Mouse (Mus musculus): ENCODE results near the gene Irs2. TPM values are rescaled to one million over a fixed set of nuclear protein-coding genes. Genes with fewer than 3 reads are reported as not detected.

Gene Irs2
- polyA plus RNA-seq, 1 experiment from 2014 or later, result 5.4 TPM

GRCm38 (mm10) chr8:10960277-10960819 lies 47.9 kb downstream of the Irs2 start:
- no peaks in the 10 kb centered on the region for H3K36me3 ChIP-seq (ENCODE audit: control insufficient read depth, insufficient read depth, low read length)
- ATAC-seq (ENCODE audit: low FRiP score, low TSS enrichment), result peak; percentile 62
- DNase-seq, result peak; percentile 62
- H3K27ac ChIP-seq (replicated peaks; ENCODE audit: low read depth, low read length), result no peak overlapping the region
- peaks cover 17% of the 10 kb centered on the region for H3K4me1 ChIP-seq (ENCODE audit: control insufficient read depth, insufficient read depth, low read length)
- 2% methylated on average over 15 of the region's 15 CpGs for WGBS
- no peak overlapping the region for H3K4me3 ChIP-seq (replicated peaks; ENCODE audit: low read depth, low read length)
- H3K9ac ChIP-seq (replicated peaks; ENCODE audit: low read length), result no peak overlapping the region
- peak overlapping the region; percentile 33 for H3K4me2 ChIP-seq (ENCODE audit: low read length)
- no peaks in the 10 kb centered on the region for H3K27me3 ChIP-seq (ENCODE audit: control insufficient read depth, insufficient read depth, low read length)
- no peaks in the 10 kb centered on the region for H3K9me3 ChIP-seq (ENCODE audit: control insufficient read depth, low read length)

- Histone ChIP-seq H3K4me3 (replicated peaks; ENCODE audit: low read depth, low read length) (no peak overlapping the region), H3K9ac (replicated peaks; ENCODE audit: low read length) (no peak overlapping the region), H3K27ac (replicated peaks; ENCODE audit: low read depth, low read length) (no peak overlapping the region), H3K27me3 (ENCODE audit: control insufficient read depth, insufficient read depth, low read length) (no peaks in the 10 kb centered on the region), H3K36me3 (ENCODE audit: control insufficient read depth, insufficient read depth, low read length) (no peaks in the 10 kb centered on the region), H3K4me1 (ENCODE audit: control insufficient read depth, insufficient read depth, low read length) (peaks cover 25% of the 10 kb centered on the region), H3K9me3 (ENCODE audit: control insufficient read depth, low read length) (no peaks in the 10 kb centered on the region; the same call in 1 of the 2 replicates), H3K4me2 (ENCODE audit: low read length) (no peak overlapping the region)
- DNase-seq, result peak; percentile 63
- no peak for ATAC-seq (ENCODE audit: low FRiP score, low TSS enrichment)
- WGBS, result 22% methylated on average over 9 of the region's 9 CpGs
These were observed 50.8 kb downstream of the Irs2 start for GRCm38 (mm10) chr8:10957292-10957955.

GRCm38 (mm10) chr8:10953346-10954053 lies 54.8 kb downstream of the Irs2 start:
- peak; percentile 64 for ATAC-seq (ENCODE audit: low FRiP score, low TSS enrichment)
- 17% methylated on average over 11 of the region's 11 CpGs for WGBS
- H3K9ac ChIP-seq (replicated peaks; ENCODE audit: low read length), result no peak overlapping the region
- H3K4me3 ChIP-seq (replicated peaks; ENCODE audit: low read depth, low read length), result no peak overlapping the region
- no peaks in the 10 kb centered on the region for H3K36me3 ChIP-seq (ENCODE audit: control insufficient read depth, insufficient read depth, low read length)
- DNase-seq, result peak; percentile 82
- no peaks in the 10 kb centered on the region; the same call in 1 of the 2 replicates for H3K9me3 ChIP-seq (ENCODE audit: control insufficient read depth, low read length)
- H3K27ac ChIP-seq (replicated peaks; ENCODE audit: low read depth, low read length), result no peak overlapping the region
- H3K27me3 ChIP-seq (ENCODE audit: control insufficient read depth, insufficient read depth, low read length), result no peaks in the 10 kb centered on the region
- peaks cover 20% of the 10 kb centered on the region; the same call in 1 of the 2 replicates for H3K4me1 ChIP-seq (ENCODE audit: control insufficient read depth, insufficient read depth, low read length)
- no peak overlapping the region for H3K4me2 ChIP-seq (ENCODE audit: low read length)

GRCm38 (mm10) chr8:10952706-10953105 lies 55.6 kb downstream of the Irs2 start:
- WGBS, result 28% methylated on average over 5 of the region's 5 CpGs
- Histone ChIP-seq H3K27me3 (ENCODE audit: control insufficient read depth, insufficient read depth, low read length) (no peaks in the 10 kb centered on the region), H3K9me3 (ENCODE audit: control insufficient read depth, low read length) (no peaks in the 10 kb centered on the region; the same call in 1 of the 2 replicates), H3K4me2 (ENCODE audit: low read length) (no peak overlapping the region), H3K4me1 (ENCODE audit: control insufficient read depth, insufficient read depth, low read length) (peaks cover 20% of the 10 kb centered on the region; the same call in 1 of the 2 replicates), H3K9ac (replicated peaks; ENCODE audit: low read length) (no peak overlapping the region), H3K4me3 (replicated peaks; ENCODE audit: low read depth, low read length) (no peak overlapping the region), H3K36me3 (ENCODE audit: control insufficient read depth, insufficient read depth, low read length) (no peaks in the 10 kb centered on the region), H3K27ac (replicated peaks; ENCODE audit: low read depth, low read length) (no peak overlapping the region; the same call in 1 of the 2 replicates)
- ATAC-seq (ENCODE audit: low FRiP score, low TSS enrichment), result no peak
- DNase-seq, result no peak

- Histone ChIP-seq H3K27ac (replicated peaks; ENCODE audit: low read depth, low read length) (no peak overlapping the region), H3K4me3 (replicated peaks; ENCODE audit: low read depth, low read length) (no peak overlapping the region), H3K4me2 (ENCODE audit: low read length) (no peak overlapping the region), H3K4me1 (ENCODE audit: control insufficient read depth, insufficient read depth, low read length) (peaks cover 15% of the 10 kb centered on the region; the same call in 1 of the 2 replicates), H3K27me3 (ENCODE audit: control insufficient read depth, insufficient read depth, low read length) (no peaks in the 10 kb centered on the region), H3K9ac (replicated peaks; ENCODE audit: low read length) (no peak overlapping the region), H3K36me3 (ENCODE audit: control insufficient read depth, insufficient read depth, low read length) (no peaks in the 10 kb centered on the region), H3K9me3 (ENCODE audit: control insufficient read depth, low read length) (no peaks in the 10 kb centered on the region; the same call in 1 of the 2 replicates)
- WGBS, result 84% methylated on average over 2 of the region's 2 CpGs
- ATAC-seq (ENCODE audit: low FRiP score, low TSS enrichment) (no peak), DNase-seq (no peak)
These were observed 56.0 kb downstream of the Irs2 start for GRCm38 (mm10) chr8:10952235-10952634.

- Histone ChIP-seq H3K27me3 (ENCODE audit: control insufficient read depth, insufficient read depth, low read length) (no peaks in the 10 kb centered on the region), H3K36me3 (ENCODE audit: control insufficient read depth, insufficient read depth, low read length) (no peaks in the 10 kb centered on the region), H3K27ac (replicated peaks; ENCODE audit: low read depth, low read length) (no peak overlapping the region), H3K4me2 (ENCODE audit: low read length) (no peak overlapping the region), H3K9me3 (ENCODE audit: control insufficient read depth, low read length) (no peaks in the 10 kb centered on the region; the same call in 1 of the 2 replicates), H3K4me3 (replicated peaks; ENCODE audit: low read depth, low read length) (no peak overlapping the region), H3K9ac (replicated peaks; ENCODE audit: low read length) (no peak overlapping the region), H3K4me1 (ENCODE audit: control insufficient read depth, insufficient read depth, low read length) (peaks cover 12% of the 10 kb centered on the region; the same call in 1 of the 2 replicates)
- ATAC-seq (ENCODE audit: low FRiP score, low TSS enrichment) (no peak), DNase-seq (no peak)
- WGBS, result 32% methylated on average over 4 of the region's 4 CpGs
These were observed 56.7 kb downstream of the Irs2 start for GRCm38 (mm10) chr8:10951567-10951966.

- Histone ChIP-seq H3K9ac (replicated peaks; ENCODE audit: low read length) (peak overlapping the region; percentile 36; the same call in 1 of the 2 replicates), H3K36me3 (ENCODE audit: control insufficient read depth, insufficient read depth, low read length) (no peaks in the 10 kb centered on the region), H3K27me3 (ENCODE audit: control insufficient read depth, insufficient read depth, low read length) (no peaks in the 10 kb centered on the region), H3K27ac (replicated peaks; ENCODE audit: low read depth, low read length) (peak overlapping the region; percentile 58), H3K4me2 (ENCODE audit: low read length) (peak overlapping the region; percentile 45), H3K4me1 (ENCODE audit: control insufficient read depth, insufficient read depth, low read length) (peaks cover 13% of the 10 kb centered on the region), H3K4me3 (replicated peaks; ENCODE audit: low read depth, low read length) (no peak overlapping the region), H3K9me3 (ENCODE audit: control insufficient read depth, low read length) (no peaks in the 10 kb centered on the region)
- ATAC-seq (ENCODE audit: low FRiP score, low TSS enrichment), result peak; percentile 53; the same call in 1 of the 2 replicates
- WGBS, result 3% methylated on average over 23 of the region's 23 CpGs
- DNase-seq, result peak; percentile 76
These were observed 62.1 kb downstream of the Irs2 start for GRCm38 (mm10) chr8:10945939-10946740.

GRCm38 (mm10) chr8:10945490-10945889 lies 62.8 kb downstream of the Irs2 start:
- WGBS, result 80% methylated on average over 2 of the region's 2 CpGs
- DNase-seq (no peak), ATAC-seq (ENCODE audit: low FRiP score, low TSS enrichment) (no peak)
- H3K9me3 ChIP-seq (ENCODE audit: control insufficient read depth, low read length), result no peaks in the 10 kb centered on the region
- H3K36me3 ChIP-seq (ENCODE audit: control insufficient read depth, insufficient read depth, low read length), result no peaks in the 10 kb centered on the region
- H3K4me3 ChIP-seq (replicated peaks; ENCODE audit: low read depth, low read length), result no peak overlapping the region
- H3K4me1 ChIP-seq (ENCODE audit: control insufficient read depth, insufficient read depth, low read length), result peaks cover 13% of the 10 kb centered on the region
- no peaks in the 10 kb centered on the region for H3K27me3 ChIP-seq (ENCODE audit: control insufficient read depth, insufficient read depth, low read length)
- no peak overlapping the region for H3K4me2 ChIP-seq (ENCODE audit: low read length)
- H3K9ac ChIP-seq (replicated peaks; ENCODE audit: low read length), result no peak overlapping the region
- peak overlapping the region; percentile 58; the same call in 1 of the 2 replicates for H3K27ac ChIP-seq (replicated peaks; ENCODE audit: low read depth, low read length)

Measured in midbrain, embryonic 14.5 days (tissue).